Mouse (Mus musculus): ENCODE results near the gene Usp49.

The Usp49 gene

DNA sequence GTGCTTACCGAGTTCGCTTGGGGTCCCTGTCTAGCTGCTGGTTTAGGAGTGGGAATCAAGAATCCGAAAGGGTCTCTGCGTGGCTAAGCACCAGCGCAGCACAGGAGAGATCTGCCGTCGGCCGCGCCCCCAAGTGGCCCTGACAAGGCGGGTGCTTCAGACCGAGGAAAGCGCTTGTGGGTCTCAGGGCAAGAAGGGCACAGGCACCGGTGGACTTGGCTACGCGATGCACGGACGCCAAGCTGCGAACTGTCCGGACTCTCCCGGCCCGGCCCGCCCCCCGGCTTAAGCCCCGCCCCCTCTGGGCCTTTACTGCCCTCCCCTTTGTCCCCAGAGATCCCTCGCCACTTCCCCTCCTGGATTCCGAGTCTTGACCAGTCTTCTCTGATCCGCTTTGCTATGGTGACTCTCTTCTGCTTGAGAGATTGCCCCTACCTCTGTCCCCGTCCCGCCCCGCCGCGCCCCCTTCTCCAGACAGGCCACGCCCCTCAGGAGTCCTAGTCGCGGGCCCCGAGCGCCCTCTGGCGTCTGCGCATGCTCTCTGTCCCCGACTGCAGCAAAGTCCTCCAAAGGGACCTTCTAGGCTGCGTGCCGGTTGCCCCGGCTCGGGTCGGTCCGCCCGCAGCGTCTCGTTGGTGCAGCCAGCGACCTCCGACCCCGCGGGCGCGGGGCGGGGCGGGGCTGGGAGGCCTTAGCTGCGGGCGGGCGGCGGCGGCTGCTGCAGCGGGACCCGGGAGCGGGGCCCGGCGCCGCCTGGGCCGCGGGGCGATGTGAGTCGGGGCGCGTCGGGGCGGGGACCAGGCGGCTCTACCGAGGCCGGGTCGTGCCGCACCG, 64.2 kb downstream of the Usp49 start, which contains the start of gene Prickle4:
TSS of gene Prickle4 (minus strand) at position 234 of the 834 bp plus-strand sequence.
- DNase-seq (ENCODE audit: low spot score) = peak; percentile 99

DNA sequence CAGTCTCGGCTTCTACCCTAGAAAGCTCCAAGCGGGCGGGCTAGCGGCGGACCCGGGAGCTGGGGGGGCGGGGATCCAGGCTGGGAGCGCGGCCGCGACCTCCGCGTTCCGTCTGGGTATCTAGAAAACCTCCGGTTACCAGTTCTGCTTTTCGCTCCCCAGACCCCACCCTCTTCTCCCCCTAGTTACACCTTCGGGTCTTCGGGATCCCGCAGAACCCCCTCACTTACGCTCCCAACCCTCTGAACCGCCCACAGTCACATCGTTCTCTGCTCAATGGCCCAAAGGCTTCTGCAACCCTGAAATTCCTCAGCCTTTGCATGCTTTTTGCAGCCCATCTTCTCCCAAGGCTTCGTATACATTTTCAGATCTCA, 64.8 kb downstream of the Usp49 start:
- DNase-seq (ENCODE audit: low spot score) = no peak

DNA sequence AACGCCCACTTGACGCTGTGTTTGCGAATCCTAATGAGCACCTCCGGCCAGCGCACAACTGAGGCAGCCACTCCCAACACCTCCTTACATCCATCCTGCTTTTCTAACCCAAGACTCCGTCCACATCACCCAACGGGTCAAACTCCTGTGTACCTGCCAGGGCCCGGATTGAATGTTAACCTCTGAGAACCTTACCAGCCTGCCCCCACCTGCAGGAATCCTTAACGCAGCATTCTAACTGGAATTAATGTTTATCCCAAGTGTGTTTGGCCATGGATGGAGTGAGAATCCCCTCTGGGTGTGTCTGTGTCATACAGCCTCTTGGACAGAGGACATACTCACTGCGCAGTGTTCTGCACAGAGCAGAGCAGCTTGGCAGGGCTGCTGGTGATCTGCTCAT, 67.7 kb downstream of the Usp49 start:
- no peak for DNase-seq (ENCODE audit: low spot score)

DNA sequence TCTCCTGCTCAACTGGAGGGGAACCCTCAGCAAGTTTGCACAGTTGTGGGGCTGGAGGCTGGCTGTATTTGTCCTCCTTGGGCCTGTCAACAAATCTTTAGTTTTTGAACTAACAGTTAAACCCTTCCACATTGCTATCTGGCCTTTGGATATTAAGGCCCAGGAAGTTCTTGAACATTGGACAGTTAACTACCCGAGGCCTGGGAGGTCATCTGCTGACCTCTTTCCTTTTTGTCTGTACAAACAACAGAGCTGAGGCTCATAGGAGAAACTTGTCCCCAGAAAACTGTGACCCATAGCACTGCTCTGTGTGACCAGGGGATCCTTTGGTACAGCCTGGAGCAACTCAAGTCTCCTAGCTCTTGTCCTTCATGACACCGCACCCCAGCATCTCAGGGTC, 68.6 kb downstream of the Usp49 start:
- DNase-seq (ENCODE audit: low spot score) = no peak

DNA sequence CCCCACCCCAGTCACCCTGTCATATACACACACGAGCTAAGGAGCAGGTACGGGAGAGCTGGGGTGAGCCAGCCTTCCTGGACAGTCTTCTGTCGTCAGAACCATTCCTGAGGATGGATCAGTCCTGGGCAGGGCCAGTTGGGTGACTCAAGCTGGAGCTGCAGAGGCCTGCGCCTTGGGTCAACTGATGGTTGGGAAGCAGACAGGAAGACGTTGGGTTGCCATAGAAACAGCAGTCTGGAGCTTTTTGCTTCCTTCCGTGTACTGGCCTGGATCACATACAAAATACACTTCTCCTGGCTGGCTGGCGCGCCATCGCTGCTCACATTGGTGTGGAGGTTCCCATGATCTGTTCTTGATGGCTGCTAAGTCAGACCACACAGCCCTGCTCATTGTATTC, 71.3 kb downstream of the Usp49 start:
- DNase-seq (ENCODE audit: low spot score) = no peak

DNA sequence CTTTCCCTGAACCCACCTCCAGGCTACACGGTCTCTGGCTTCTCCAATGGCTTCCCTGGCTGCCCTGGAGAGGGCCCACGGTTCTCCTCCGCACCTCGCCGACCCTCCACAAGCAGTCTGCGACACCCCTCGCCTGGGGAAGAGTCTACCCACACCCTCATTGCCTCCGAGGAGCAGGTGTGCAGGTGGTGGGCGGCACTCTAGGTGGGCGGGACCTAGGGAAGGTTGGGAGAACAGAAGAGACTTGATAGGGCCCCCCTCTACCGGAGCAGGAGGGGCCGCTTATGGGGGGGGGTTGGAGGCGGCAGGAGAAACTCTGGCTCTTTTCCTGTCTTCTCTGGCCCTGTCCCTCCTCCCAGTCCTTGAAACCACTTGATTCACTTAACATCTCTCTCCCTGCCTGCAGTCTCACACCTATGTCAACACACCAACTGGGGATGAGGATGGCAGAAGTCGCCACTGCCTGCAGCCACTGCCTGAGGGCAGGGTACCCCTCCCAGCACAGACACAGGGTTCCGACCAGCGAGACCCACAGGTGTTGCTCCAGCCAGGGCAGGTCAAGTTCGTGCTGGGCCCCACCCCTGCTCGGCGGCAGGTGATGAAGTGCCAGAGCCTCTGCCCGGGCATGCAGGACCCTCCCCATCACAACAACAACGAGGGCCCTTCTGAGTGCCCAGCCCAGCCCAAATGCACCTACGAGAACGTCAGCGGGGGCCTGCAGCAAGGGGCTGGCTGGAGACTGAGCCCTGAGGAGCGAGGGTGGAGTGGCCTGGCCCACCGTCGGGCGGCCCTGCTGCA, 72.3 kb downstream of the Usp49 start:
- DNase-seq (ENCODE audit: low spot score) = no peak

DNA sequence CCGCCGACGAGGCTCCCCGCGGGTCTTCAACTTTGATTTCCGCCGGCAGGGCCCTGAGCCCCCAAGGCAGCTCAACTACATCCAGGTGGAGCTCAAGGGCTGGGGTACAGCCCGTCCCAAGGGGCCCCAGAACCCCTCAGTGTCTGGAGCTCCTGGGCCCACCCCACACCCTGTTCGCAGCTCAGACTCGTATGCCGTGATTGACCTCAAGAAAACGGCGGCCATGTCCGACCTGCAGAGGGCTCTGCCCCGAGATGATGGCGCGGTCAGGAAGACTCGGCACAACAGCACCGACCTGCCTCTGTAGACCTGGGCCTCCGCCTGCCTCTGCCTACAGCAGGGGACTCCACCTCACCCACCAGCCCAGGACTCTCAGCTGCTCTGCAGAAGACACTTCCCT, 73.1 kb downstream of the Usp49 start:
- no peak for DNase-seq (ENCODE audit: low spot score)

DNA sequence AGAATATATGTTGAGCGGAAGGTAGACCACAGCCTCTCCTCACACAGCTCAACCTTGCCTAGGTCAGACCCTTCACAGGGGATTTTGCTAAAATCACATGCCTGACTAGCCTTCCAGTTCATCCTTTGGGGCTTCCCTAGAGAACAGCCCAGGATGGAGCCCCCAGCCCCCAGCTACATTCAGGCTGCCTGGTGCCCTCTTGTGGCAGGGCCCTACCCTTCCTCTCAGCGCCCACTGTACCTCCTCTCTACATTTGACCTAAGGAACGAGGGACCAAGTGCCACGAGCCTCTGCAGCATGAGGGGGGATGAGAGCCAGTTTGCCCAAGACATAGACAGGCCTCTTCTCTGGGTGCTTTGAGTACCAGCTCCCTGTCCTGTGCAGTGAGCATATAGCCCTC, 74.2 kb downstream of the Usp49 start:
- DNase-seq (ENCODE audit: low spot score) = no peak

DNA sequence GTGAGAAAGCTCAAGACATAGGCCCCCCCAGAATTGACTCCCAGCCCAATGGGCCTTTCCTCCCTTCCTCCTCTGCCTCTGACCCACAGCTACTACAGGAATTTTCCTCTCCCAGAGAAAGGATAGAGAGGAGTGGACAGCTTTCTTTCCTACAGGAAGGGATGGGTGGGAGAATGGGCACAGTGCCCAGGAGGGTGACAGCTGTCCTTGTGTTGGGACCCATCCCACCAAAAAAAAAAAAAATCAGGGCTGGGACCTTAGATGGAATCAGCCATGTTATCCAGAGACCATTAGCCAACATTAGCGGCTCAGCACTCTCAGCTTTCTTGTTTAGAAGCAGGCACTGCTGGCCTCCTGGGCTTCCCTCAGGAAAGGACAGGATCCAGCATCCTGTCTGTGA, 75.7 kb downstream of the Usp49 start:
- DNase-seq (ENCODE audit: low spot score) = no peak

DNA sequence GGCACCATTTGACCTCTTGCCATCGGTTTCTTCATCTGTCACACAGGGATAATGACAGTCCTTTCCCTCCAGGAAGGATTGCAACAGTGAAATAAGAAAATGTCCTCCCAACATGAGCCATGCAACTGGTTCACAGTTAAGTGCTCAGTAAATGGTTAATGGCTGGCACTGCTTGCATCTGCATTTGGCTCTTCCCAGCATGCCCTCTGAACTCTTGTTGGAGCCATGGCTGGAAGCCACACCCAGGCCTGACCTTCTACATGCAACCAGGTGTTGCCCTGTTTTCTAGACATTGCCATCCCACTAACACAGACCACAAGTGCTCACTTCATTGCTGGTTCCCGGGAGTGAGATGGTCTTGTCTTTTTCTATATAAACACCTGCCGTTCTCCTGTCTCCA, 77.5 kb downstream of the Usp49 start:
- no peak for DNase-seq (ENCODE audit: low spot score)

DNA sequence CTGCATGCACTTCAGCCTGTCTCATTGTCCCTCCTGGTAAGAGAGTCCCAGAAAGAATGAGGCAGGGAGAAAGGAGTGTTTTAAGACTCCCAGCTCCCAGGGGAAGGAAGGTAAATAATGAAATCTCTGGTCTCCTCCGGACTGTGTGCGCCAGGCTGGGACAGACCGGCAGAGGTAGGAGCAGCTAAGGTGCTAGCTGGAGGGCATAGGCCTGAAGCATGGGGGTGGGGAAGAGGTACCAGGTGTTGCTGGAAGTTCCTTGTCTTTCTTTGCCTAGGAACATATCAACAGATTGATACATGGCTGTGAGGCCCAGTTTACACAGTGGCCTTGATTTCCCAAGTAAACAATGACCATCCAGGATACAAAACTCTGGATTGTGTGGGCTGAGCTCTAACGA, 78.5 kb downstream of the Usp49 start:
- DNase-seq (ENCODE audit: low spot score) = no peak

DNA sequence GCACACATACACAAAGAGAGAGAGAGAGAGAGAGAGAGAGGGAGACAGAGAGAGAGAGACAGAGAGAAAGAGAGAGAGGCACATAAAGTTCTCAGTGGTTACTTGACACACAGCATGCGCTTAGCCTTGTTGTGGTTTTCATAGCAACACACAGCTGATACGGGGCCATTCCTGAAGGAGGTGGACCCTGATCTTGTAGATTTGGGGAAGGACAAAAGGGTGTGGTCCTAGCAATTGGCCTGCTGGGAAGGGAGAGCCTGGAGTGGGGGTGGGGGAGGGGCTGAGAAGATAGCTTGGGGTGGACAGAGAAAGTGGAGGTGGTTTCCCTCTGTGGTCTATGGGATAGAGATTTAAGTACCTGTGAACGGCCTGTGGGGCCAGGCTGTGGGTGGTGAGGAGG, 79.5 kb downstream of the Usp49 start:
- no peak for DNase-seq (ENCODE audit: low spot score)

DNA sequence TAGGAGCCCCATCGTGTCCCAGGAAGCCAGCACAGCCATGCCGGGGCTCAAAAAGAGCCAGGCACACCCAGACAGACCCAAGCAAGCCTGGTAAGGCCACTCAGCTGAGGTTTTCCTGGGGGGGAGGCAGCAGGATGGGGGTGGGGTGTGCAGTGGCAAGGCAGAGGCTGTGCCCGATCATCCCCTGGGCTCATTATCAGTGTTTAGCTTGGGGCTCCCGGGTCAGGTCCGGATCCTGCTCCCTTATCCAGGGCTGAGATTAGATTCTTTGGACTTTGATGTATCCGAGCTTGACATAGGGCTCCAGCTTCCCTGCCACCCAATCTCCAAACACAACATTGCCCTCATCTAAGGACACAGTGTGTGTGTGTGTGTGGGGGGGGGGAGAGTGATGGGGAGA, 81.4 kb downstream of the Usp49 start:
- DNase-seq (ENCODE audit: low spot score) = no peak

DNA sequence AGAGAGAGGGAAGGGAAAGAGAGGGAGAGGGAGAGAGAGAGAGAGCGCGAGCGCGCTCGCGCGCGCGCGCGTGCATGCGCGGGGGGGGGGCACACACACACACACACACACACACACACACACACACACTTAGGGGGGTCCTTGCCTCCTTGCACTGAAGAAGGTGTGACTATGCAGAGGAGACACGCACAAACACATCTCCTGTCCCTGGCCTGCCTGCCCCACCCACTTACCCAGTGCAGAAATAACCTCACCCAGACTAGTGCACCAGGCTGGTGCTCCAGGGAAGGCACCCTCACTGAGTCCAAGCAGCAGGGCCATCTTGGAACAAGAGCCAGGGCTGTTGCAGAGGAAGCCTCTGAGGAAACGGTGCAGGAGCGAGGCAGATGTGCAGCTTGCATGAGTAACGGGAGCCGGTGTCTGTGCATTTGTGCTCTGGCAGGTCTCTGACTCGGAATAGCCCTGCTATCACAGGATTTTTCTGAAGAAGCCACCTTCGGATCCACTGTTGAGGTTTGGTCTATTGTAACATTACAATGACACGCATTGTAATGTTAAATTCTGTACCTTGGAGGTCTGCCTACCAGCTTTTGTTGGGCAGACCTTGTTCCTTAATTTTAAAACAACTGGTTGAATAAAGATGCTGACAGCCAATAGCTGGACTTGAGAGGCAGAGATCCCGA, 82.5 kb downstream of the Usp49 start:
- no peak for DNase-seq (ENCODE audit: low spot score)

DNA sequence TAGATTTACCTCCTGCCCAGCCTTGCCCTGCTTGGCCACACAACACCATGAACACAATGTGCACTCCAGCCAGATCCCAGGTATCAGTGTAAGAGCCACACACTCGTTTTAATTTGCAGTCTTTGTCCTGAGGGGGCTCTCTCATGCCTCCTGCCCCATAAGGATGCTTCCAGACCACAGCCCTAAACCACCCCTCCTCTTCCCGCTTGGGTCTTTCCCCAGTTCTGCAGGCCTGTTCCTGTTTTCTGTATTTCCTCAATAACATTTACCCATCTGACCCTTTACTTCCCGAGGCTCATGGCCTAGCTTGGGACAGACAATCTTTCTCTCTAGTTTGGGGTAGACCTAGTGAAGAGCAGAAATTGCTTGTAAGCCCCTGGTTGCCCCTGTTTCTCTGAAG, 84.5 kb downstream of the Usp49 start:
- no peak for DNase-seq (ENCODE audit: low spot score)

DNA sequence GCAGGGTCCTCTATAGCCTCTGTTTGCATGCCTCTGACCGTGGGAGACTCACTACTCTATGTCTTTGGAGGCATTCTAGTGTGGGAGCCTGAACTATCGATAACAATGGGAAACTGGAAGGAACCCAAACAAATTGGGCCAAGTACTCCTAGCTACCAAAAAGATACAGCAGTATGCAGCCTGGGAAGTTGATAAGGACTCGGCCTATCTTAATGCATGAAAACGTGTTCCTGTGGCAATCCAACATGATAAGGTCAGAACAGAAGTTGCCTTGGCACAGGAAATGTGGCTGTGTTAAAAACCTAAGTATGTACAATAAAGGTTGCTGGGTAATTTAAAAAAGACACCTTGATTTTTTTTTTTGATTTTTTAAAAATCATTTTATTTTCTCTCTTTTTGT, 90.7 kb downstream of the Usp49 start:
- DNase-seq (ENCODE audit: low spot score) = no peak

DNA sequence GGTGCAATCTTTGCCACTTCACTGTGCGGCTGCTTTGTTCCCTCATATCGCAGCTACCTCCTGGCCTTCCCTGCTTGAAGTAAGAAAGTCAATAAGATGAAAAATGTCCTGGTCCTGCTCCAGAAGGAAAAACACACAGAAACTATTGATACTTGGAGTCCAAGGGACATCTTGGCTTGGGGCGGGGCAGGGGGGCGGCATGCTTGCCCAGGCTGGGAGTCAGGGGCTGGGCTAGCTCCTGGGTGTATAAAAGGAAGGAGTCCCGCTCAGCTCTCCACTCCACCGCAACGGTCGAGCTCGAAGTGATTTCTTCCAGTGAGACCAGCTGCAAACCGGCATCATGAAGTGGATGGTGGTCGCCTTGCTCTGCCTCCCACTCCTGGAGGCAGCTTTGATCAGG, 96.1 kb downstream of the Usp49 start, which contains the start of gene Pgc:
TSS of gene Pgc (plus strand) at position 277 of the 400 bp plus-strand sequence.
- DNase-seq (ENCODE audit: low spot score) = no peak

DNA sequence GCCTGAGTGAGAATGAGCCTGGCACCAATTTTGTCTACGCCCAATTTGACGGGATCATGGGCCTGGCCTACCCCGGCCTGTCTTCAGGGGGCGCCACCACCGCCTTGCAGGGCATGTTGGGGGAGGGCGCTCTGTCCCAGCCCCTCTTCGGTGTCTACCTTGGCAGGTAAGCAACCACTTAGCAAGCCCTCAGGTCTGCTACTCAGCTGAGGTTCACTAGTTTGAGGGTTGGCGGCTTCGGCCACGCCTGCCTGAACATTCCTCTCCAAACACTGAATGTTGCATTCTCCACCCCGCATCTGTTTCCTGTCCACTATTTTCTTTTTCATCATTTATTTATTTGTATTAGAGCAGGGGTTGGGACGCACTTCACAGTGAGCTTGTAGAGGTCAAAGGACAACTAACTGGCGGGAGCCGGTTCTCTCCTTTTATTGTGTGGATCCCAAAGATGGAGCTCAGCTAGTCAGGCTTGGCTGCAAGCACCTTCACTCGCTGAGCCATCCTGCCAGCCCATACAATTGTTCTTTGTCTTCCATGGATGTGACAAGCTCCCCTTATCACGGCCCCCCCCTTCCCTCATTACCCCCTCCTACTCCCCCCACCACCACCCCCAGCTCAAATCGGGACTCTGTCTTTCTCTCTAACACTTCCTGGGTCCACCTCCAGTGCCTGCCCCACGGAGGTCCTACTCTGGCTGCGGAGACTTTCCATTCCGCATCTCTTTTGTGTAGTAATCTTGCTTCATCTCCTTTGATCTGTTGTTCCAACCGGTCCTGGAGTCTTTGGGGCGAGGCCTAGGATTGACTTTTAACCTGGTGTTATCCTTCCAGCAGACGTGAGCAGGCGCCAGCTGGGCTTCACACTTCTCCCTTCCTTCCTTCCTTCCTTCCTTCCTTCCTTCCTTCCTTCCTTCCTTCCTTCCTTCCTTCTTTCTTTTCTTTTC, 100.4 kb downstream of the Usp49 start:
- no peak for DNase-seq (ENCODE audit: low spot score)

DNA sequence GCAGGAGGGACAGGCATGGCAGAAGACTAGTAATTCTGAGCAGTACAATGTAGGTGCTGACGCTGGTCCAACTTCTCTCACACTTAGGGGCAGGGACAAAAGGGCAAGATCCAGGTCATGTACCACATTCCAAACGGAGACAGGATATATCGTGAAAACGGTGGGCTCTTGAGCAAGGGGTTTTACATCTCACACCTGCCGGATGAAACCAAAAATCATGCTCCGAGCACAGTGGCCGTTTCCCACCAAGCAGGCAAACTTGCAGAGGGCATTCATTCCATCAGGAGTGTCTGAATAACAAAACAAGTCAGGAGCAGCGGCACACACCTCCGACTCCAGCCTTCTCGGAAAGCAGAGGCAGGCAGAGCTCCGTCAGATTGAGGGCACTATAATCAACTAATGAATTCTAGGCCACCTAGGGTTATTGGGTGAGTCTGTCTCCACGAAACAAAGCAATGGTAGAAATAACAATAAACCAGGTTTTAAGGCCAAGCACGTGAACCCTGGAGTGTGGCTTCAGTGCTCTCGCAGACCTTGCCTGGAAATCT, 105.1 kb downstream of the Usp49 start:
- no peak for DNase-seq (ENCODE audit: low spot score)
